Mouse (Mus musculus) kidney, adult 2 months (tissue): ENCODE measurements at regions not wholly inside any gene's neighbourhood (a gene's known extent, or its start where the extent isn't known, plus 50 kb on each side); places are given as distances from the start of the nearest gene placed in this dataset.
A peak's percentile ranks its signal among the peaks of the same experiment; 100 is the strongest.

Experiments used
- DNase-seq: peaks from one replicate; pipeline ENCODE4 v3.0.0; 2021
- H3K27ac ChIP-seq: fragments of 200-500 bp; 2 replicates; pipeline ENCODE4 v1.5.1; 2012; ENCODE audit warnings: low read depth, low read length, control low read depth, inconsistent platforms; ENCODE audit not compliant: insufficient read depth
- H3K27me3 ChIP-seq: fragments of 200-500 bp; replicated peaks from 2 replicates; pipeline ENCODE4 v1.6.1; 2012; ENCODE audit warnings: mild to moderate bottlenecking, moderate library complexity, low read length, inconsistent platforms; ENCODE audit not compliant: control insufficient read depth, insufficient read depth
- H3K36me3 ChIP-seq: fragments of 200-500 bp; 2 replicates; pipeline ENCODE4 v1.6.1; 2012; ENCODE audit warnings: mild to moderate bottlenecking, moderate library complexity, low read length, inconsistent platforms; ENCODE audit not compliant: control insufficient read depth, insufficient read depth
- H3K4me1 ChIP-seq: fragments of 200-500 bp; 2 replicates; pipeline ENCODE4 v1.6.1; 2011; ENCODE audit warnings: low read length; ENCODE audit not compliant: control insufficient read depth, insufficient read depth
- H3K4me3 ChIP-seq: fragments of 200-500 bp; 2 replicates; pipeline ENCODE4 v1.5.1; 2011; ENCODE audit warnings: mild to moderate bottlenecking, low read depth, low read length, control low read depth; ENCODE audit not compliant: insufficient read depth
- CTCF ChIP-seq: fragments of 200-500 bp; conservative IDR thresholded peaks from 2 replicates; pipeline ENCODE4 v1.5.1; 2011; ENCODE audit warnings: low read depth, mild to moderate bottlenecking, control low read depth, low read length, moderate library complexity, mixed read lengths; ENCODE audit not compliant: insufficient read depth, insufficient read length
- POLR2A ChIP-seq: fragments of 200-500 bp; IDR thresholded peaks from one replicate; pipeline ENCODE4 v1.6.1; 2011; ENCODE audit warnings: low read depth, low read length, control low read depth
- WGBS: fragments of 180-500 bp; shearing (Covaris S2); methylation state at CpG from one replicate; pipeline ENCODE4 v1.1.7; 2018; 5-methylcytosine and 5-hydroxymethylcytosine counted together

GRCm38 (mm10) chr5:118316310-118317017 lies 71.4 kb downstream of the 2410131K14Rik start:
- Histone ChIP-seq H3K4me1 (no peaks in the 10 kb centered on the region), H3K36me3 (no peaks in the 10 kb centered on the region), H3K27me3 (no peaks in the 10 kb centered on the region), H3K27ac (no peak overlapping the region), H3K4me3 (no peak overlapping the region)
- DNase-seq: no peak
- 46% methylated on average over 10 of the region's 10 CpGs for WGBS
- no peak for TF ChIP-seq CTCF

- no peak for TF ChIP-seq POLR2A
- TF ChIP-seq CTCF: no peak
- no peak for DNase-seq
- Histone ChIP-seq H3K4me3 (no peak overlapping the region), H3K27me3 (no peaks in the 10 kb centered on the region), H3K27ac (no peak overlapping the region), H3K4me1 (no peaks in the 10 kb centered on the region), H3K36me3 (no peaks in the 10 kb centered on the region)
- 62% methylated on average over 5 of the region's 5 CpGs for WGBS
These were observed 73.0 kb downstream of the 2410131K14Rik start for GRCm38 (mm10) chr5:118318073-118318472.

DNA sequence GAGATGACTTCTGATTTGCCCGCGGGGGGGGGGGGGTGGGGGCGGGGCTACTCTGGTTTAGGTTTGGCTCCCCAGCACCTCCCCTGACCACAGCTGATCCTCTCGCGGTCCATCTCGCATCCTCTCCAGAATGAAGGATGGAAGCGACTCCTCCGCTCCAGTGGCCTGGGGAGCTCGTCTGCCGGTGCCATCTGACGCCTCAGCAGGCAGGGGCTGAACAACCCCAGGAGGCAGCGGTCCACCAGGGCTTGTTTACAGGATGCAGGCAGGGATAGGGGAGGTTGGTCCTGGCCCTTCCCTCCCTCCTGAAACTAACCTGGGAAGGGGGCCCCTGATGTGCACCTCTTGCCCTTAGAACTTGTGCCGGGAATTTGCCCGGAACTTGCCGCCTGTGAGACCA lies 73.9 kb downstream of the 2410131K14Rik start:
- Histone ChIP-seq H3K27me3 (no peaks in the 10 kb centered on the region), H3K4me3 (no peak overlapping the region), H3K36me3 (no peaks in the 10 kb centered on the region), H3K27ac (no peak overlapping the region), H3K4me1 (no peaks in the 10 kb centered on the region)
- DNase-seq: no peak
- TF ChIP-seq POLR2A (no peak), CTCF (no peak)
- WGBS: 15% methylated on average over 14 of the region's 15 CpGs

DNA sequence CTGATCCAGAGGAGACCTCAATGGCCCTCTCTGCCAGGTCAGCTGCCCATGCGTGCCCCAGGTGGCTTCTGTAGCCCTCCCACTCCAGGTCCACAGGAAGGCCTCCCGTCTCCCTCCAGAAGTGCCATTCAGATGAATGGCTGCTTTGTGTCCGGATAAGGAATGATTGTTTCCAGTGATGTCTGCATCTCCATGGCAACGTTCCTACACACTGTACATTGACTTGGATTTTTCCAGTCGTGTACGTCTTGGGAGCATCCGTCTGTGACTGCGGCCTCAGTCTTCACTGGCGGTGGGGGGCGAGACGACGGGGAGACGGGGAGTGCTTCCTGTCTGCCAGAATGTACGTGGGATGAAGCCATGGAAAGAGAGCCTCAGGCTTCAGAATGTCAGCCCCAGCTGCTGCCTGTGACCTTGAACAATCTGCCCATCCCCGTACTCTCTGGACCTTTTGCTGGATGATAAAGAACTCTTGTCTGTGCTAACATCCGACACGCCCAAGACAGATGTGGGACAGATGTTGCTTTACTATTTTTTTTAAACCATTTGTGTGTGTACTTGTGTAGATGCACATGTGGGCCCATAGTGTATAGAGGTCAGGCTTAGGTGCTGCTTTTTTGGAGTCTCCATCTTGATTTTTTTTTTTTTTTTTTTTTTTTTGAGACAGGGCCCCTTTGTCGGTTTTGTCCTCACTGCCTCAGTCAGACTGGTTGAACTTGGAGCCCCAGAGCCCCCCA lies 76.9 kb downstream of the 2410131K14Rik start:
- Histone ChIP-seq H3K27ac (no peak overlapping the region), H3K36me3 (no peaks in the 10 kb centered on the region), H3K27me3 (no peaks in the 10 kb centered on the region), H3K4me3 (no peak overlapping the region), H3K4me1 (peaks cover 2% of the 10 kb centered on the region; the same call in 1 of the 2 replicates)
- no peak for DNase-seq
- 28% methylated on average over 18 of the region's 18 CpGs for WGBS
- TF ChIP-seq POLR2A: no peak

- TF ChIP-seq CTCF: no peak
- TF ChIP-seq POLR2A: no peak
- H3K4me1 ChIP-seq: peaks cover 4% of the 10 kb centered on the region
- DNase-seq: no peak
- WGBS: 97% methylated on average over 2 of the region's 2 CpGs
- no peak overlapping the region for H3K4me3 ChIP-seq
- no peaks in the 10 kb centered on the region for H3K36me3 ChIP-seq
- H3K27ac ChIP-seq: no peak overlapping the region
- no peaks in the 10 kb centered on the region for H3K27me3 ChIP-seq
These were observed 78.1 kb downstream of the 2410131K14Rik start for GRCm38 (mm10) chr5:118323151-118323550.

DNA sequence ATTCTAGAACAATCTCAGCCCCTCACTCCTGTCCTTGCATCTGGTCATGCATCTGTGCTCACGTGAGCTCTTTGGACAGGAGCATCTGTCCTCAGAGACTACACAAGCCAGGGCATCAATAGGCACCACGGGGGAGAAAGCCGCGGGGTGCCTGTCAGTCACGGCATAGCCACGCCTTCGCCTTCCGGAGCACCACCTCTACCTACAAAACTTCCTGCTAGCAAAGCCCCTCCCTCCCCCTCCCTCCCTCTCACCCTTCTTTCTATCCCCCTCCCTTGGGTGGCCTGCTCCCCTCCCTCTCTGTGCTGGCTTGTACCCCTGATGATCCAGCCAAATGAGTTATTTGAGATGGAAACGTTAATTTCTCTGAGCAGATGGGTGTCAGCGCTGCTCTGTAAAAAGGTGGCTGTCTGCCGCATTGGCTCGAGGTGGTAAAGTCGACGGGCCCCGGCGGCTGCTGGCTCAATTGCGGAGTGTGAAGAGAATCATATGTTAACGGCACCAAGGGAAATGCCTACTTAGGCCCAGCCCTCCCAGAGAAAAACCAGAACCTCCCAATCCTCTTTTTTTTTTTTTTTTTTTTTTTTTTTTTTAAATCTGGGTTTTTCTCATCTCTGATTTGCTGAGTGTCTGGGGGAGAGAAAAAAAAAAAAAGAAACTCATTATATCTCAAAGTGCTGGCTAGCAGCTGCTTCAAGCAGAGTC lies 82.0 kb downstream of the 2410131K14Rik start:
- DNase-seq: peak; percentile 35
- WGBS: 2% methylated on average over 18 of the region's 18 CpGs
- TF ChIP-seq POLR2A: no peak
- no peak for TF ChIP-seq CTCF
- no peaks in the 10 kb centered on the region for H3K36me3 ChIP-seq
- H3K4me3 ChIP-seq: no peak overlapping the region; the same call in 1 of the 2 replicates
- no peak overlapping the region for H3K27ac ChIP-seq
- H3K27me3 ChIP-seq: no peaks in the 10 kb centered on the region
- peaks cover 4% of the 10 kb centered on the region for H3K4me1 ChIP-seq
